Mouse (Mus musculus) forelimb bud, embryonic 11.5 days (tissue): ENCODE results near the gene Gm5737.

ENCODE experiments used
- DNase-seq: peaks from one replicate; pipeline ENCODE4 v3.0.0-alpha.2; 2012; ENCODE audit warnings: low read depth, low spot score

The Gm5737 gene

DNA sequence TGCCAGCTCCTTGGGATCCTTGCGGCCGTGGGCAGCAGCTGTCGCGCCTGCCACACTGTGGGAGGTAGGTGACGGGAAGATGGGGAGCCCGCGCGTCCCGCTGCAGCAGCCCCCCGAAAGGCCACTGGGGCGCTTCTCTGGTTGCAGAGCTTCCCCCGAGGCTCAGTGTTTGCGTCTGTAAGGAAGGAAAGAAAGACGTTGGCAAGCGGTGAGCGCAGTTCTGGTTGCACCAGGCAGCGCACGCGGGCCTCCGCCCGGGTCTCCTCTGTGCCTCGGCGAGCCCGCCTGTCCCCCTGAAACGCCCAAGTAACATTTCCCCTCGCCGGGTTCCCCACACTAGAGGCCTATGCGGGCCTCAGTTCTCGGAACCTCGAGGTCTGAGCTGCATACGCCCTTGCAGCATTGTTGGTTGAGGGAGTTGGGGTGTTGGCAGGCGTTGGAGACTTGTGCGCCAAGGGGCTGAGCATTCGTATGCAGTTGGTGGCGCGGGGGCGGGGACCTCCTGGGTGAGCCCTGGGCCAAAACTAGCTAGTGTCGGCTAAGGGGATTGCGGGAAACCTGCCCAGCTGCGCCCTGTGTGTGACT lies 31.0 kb downstream of the Gm5737 start:
- peak; percentile 70 for DNase-seq

- no peak for DNase-seq
Observed at GRCm38 (mm10) chr7:120843852-120844435, 31.8 kb downstream of the Gm5737 start.

GRCm38 (mm10) chr7:120844689-120845088 lies 32.5 kb downstream of the Gm5737 start:
- no peak for DNase-seq

- no peak for DNase-seq
Observed at GRCm38 (mm10) chr7:120848831-120849512, 36.8 kb downstream of the Gm5737 start.

GRCm38 (mm10) chr7:120850165-120850564 lies 38.0 kb downstream of the Gm5737 start:
- DNase-seq = no peak

DNA sequence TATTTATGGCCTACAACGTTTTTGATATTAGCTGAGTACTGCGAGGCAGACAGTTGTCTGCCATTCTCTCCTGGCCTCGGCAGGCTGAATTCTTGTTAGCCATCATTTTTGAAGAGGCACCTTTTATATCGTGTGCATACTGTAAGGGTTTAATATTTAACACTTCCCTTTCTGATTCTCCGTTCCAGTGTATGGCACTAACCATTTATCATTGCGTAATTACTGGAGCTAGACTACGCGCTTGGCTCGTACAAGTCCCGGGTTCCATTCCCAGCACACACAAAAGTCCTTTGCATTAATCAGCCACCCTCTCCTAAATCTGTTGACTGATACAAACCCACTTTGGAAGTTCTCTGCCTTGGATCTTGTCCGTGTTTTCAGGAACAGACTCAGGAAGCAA lies 47.7 kb downstream of the Gm5737 start:
- DNase-seq = no peak

GRCm38 (mm10) chr7:120860799-120861487 lies 48.8 kb downstream of the Gm5737 start:
- DNase-seq = no peak

- DNase-seq = no peak
Observed at GRCm38 (mm10) chr7:120861488-120862047, 49.4 kb downstream of the Gm5737 start.

DNA sequence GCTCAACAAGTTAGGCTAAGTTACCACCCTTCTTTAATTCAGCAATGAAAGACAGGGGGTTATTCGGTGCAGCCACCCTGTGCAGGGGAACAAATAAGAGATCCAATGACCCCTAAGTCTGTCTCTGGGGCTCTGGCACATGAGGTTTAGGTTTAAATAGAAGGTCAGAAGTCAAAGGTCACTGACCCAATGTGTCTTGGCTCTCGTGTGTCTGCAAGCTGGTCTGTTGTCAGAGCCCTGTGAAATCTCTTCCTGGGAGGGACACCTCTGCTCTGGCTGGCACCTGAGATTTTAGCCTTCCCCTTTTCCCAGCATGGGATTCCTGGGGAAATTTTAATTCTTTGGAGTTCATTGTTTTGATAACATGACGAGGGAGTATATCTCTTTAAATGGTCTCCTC lies 50.0 kb downstream of the Gm5737 start:
- no peak for DNase-seq

DNA sequence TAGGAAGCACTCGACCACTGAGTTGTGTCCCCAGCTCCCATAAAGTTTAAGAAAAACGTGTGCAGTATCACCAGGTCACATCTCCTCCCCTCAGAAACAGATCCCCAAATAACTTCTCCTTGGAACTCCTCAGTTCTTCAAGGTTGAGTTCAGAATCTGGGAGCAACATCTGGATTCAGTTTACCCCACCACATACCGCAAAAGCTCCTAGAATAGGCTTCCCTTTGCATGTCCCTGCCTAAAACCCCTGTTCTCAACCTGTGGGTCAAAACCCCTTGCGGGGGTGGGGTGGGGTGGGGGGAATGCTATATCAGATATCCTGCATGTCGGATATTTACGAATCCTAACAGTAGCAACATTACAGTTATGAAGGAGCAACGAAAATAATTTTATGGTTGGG lies 50.5 kb downstream of the Gm5737 start:
- peak; percentile 61 for DNase-seq

- no peak for DNase-seq
Observed at GRCm38 (mm10) chr7:120863476-120863875, 51.3 kb downstream of the Gm5737 start.

GRCm38 (mm10) chr7:120865100-120865499 lies 52.9 kb downstream of the Gm5737 start:
- peak; percentile 83 for DNase-seq

- no peak for DNase-seq
Observed at GRCm38 (mm10) chr7:120865832-120866231, 53.7 kb downstream of the Gm5737 start.

DNA sequence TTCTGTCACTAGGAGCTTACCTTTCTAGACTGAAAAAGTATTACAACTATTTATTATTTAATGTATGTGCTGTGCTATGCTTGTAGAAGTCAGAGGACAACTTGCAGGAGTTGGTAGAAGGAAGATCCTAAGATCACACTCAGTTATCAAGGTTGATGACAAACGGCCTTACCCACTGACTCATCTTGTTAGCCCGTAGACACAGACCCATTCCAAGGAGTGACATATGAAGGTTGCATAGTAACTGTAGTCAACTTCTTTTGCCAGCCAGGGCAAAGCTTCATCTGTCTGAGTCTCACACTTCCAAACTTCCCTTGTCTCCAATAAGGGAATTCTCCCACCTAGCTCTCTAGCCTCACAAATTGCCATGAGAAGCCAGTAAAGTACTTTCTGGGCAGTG lies 54.5 kb downstream of the Gm5737 start:
- DNase-seq = no peak

- DNase-seq = no peak
Observed at GRCm38 (mm10) chr7:120867720-120868119, 55.6 kb downstream of the Gm5737 start.

GRCm38 (mm10) chr7:120869883-120870282 lies 57.7 kb downstream of the Gm5737 start:
- no peak for DNase-seq

DNA sequence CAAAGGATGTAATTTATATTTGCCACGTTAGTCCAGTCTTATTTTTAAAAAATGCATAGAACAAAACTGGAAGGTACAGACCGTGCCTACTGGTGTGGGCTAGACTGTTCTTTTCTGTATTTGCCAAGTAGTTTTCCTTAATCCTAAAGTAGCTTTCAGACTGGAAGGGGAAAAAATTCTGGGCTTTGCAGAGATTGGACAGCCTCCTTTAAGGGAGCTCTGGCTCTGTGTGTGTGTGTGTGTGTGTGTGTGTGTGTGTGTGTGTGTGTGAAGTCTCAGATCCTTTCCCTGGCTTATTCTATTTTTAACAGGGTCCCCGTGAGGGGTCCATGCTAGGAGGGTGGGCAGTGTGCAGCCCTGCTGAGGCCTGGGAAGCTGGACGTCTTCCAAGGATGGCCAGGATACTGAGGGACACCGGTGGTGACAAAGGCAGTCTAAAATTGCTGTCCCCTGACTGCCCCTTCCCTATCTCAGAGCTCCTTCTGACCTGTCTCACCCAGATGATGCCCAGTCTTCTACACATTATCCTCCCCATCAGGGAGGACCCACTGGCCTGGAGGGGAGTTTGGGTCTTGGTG lies 58.4 kb downstream of the Gm5737 start:
- DNase-seq = no peak

DNA sequence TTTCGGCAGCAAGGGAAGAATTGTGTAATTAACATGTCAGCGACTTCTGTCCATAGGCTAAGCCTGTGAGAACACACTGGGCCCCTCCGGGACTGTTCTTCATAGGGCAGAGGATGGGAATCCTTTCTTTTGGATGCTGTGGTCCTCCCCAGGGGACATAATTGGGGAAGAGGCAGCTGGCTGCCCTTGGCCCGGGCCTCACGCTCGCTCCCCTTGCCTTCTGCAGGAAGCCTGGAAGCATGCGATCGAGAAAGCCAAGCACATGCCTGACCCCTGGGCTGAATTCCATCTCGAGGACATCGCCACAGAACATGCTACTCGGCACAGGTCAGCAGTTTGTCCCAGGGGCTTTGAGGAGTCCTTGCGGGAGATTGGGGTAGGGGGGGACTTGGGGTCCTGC lies 60.9 kb downstream of the Gm5737 start:
- DNase-seq = no peak

DNA sequence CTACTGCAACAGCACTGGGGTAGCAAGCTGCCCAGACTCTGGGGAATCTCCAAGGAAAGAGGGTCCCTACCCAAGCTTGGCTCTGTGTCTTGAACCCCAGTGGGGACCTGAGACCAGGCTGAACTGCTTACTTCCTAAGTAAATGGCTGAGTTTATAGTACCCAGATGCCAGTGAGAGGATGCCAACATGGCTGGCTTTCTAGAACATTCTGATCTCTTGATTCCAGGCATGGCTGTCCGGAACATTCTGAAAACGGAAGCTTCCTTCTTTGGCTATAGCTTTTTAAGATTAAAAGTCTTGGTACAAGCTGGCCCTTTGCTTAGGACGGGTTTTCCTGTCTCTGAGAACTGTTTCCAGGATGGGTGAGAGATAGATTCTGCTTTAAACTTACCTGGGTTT lies 61.9 kb downstream of the Gm5737 start:
- DNase-seq = no peak

DNA sequence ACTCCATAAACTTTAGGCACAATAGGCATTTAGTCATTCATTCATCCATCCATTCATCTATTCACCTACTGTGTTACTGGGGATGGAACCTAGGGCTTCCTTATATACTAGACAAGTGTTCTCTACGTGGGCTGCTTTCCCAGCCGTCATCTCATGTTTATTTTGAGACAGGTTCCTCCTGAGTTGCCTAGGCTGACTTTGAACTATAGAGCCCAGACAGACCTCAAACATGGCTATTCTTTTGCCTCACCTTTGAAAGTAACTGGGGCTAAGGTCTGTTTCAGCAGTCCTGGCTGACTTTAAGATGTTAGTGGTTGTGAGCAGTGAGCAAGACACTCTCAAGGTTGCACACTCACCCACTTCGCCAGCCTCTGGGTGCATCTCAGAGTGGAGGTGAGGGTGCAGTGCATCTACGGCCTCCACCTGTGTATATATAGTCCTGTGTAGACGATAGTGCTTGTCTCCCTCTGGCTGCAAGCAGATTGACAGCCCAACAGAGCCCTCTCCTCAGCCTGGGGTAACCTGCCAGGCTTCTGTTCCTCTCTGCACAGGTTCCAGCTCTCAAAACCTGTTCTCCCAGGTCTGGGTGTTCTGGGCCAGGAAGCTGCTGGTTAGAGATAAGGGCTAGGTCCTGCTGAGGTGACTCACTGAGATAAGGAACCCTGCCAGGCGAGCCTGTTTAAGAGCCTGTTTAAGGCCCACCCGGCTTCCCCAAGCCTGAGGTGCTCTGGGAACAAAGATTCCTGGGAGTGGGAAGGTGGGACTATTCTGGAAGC lies 62.8 kb downstream of the Gm5737 start:
- DNase-seq = no peak
